Mouse (Mus musculus): ENCODE results near the gene Gm49395.

Gene Gm49395

DNA sequence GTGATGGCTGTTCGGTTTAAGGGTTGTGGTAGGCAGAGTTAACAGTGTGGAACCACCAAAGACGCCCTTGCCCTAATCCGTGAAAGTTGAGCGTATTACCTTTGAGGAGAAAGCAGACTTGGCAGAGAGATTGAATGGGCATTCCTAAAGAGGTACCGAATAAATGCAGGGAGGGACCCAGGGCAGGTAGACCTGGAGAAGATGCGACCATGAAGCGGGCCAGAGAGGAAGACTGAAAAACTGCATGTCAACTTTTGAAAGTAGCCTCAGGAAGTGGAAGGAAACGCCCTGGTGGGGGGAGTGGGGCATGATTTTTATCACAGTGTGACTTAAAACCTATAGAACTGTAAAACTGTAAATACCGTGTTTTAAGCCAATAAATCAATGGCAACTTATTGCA is 2.3 kb downstream of the Gm49395 start:
- DNase-seq (ENCODE audit: low read depth, low spot score): no peak

DNA sequence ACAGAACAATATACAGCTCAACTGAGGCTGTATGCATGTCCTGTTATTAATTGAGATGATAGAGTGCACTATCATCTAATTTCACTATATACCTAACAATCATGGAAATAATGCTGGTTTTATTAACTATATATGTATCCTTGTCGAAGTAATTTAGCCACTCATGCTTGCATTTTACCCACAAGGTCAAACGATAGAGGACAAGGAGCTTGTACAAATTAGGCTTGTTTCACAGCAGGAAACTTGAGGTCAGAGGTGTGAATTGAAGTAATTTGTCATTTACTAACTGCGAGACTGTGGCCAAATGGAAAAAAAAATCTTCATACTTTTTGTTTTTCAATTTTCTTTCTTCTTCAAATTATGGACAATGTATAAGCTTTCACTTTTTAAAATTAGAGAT is 3.5 kb downstream of the Gm49395 start:
- no peak for DNase-seq (ENCODE audit: low read depth, low spot score)

- DNase-seq (ENCODE audit: low read depth, low spot score): no peak
Measured at GRCm38 (mm10) chr13:115096965-115097364, 4.8 kb downstream of the Gm49395 start.

- no peak for DNase-seq (ENCODE audit: low read depth, low spot score)
Measured at GRCm38 (mm10) chr13:115096216-115096615, 5.5 kb downstream of the Gm49395 start.

DNA sequence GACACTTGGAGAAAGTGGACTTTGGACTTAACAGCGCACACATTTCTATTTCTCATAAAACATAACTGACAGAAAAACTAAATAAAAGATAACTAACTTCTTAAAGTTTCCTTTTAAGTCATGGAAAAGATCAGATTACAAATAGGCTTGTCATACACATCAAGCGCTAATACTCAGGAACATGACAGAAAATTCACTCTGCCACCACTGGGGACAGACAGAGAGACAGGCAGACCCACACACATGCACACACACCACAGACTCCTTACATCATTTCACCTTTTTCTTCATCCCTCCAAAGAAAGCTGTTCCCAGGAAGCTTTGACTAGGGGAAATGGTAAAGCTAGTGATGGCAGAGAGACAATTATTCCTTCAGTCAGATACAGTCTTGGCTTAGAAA is 6.3 kb downstream of the Gm49395 start:
- DNase-seq (ENCODE audit: low read depth, low spot score): no peak

GRCm38 (mm10) chr13:115091511-115091910 is 10.2 kb downstream of the Gm49395 start:
- DNase-seq (ENCODE audit: low read depth, low spot score): peak; percentile 16

- DNase-seq (ENCODE audit: low read depth, low spot score): no peak
Measured at GRCm38 (mm10) chr13:115090977-115091445, 10.7 kb downstream of the Gm49395 start.

DNA sequence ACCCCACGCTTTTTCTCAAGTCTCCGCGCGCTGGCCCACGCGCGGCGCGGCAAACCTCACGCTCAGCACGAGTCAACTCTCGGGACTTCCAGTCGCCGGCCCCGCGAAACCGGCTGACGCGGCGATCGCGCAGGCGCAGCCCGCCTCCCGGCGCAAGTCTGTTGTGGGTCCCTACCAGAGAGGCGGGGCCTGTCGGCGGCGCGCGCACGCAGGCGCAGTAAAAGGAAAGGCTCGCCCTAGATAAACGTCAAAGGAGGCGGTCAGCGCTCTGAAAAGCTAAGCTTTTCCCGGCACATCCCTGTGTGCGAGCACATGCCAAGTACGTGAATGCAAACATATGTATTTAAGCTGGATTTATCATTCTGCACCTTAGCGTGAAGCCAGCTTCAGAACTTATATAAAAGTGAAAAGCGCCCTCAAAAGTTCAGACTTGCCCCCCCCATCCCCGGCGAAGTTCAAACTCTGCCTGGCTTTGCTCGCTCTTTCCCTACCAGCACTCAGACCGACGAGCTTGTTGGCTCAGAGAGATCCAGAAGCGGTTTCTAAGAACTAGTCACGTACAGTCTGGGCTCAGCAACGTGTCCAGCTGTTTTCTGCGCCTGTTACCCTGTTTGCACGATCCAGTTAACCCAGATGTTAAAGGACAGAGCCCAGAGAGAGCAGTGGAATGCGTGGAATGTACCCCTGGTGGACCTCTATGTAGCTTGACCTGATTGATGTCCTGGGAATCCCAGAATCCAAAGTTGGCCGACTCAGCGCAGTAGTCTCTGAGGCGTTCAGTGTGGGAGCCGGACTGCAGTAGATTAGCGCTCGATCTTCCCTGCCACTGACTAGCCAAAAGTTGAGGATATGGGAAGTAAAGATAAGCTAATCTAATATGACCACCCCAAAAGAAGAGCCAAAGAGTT is 11.4 kb downstream of the Gm49395 start, which contains the start of gene Pelo:
Gene Pelo, minus strand, starts transcription at position 118 of the 908 bp plus-strand sequence.
- DNase-seq (ENCODE audit: low read depth, low spot score): peak; percentile 92

DNA sequence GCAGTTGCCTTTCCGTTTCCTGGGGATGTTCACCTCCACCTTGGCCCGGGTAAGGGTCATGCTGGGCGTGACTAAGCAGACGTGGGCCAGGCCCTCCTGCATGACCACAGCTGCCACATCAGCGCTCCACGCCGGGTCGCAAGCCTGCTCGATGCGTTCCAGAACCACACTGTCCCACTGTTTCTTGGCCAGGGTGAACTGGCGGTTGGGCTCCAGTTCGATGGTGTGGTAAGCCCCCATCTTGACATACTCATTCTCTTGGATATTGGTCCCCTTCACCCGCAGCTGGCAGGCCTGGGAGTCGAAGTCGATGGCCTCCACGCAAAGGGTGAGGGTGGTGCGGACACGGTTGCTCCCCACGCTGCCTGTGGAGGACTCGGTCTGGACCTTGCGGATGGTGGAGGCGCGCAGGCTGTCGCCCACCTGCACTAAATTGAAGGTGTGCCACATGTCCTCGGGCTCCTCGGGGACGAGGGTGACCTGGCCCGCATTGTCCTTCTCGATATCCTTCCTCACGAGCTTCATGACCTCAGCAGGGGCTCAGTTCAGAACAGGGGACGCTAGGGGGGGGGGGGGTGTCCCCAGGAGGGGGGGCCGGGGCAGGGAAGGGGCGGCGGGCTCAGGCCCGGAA is 12.2 kb downstream of the Gm49395 start:
- DNase-seq (ENCODE audit: low read depth, low spot score): peak; percentile 14

GRCm38 (mm10) chr13:115089020-115089394 is 12.7 kb downstream of the Gm49395 start:
- no peak for DNase-seq (ENCODE audit: low read depth, low spot score)

GRCm38 (mm10) chr13:115085974-115086373 is 15.7 kb downstream of the Gm49395 start:
- DNase-seq (ENCODE audit: low read depth, low spot score): no peak

DNA sequence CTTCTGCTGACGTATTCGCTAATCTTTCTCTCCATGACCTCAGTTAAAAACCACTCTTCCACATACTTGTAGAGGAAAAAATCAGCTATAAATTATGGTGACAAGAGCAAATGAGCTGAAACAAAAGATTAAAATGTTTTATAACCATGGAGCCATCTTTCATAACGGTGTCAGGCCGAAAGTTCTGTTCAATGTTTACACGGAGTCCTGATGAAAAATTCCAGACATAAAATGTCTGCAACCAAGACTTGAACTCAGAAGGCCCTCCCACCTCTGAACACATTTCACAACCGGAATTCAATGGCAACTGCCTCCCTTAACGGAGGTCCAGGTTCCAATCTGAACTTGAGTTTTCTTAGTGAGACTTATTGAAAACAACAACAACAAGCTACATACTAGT is 19.4 kb downstream of the Gm49395 start:
- no peak for DNase-seq (ENCODE audit: low read depth, low spot score)

- DNase-seq (ENCODE audit: low read depth, low spot score): no peak
Measured at GRCm38 (mm10) chr13:115079996-115080585, 21.6 kb downstream of the Gm49395 start.

- DNase-seq (ENCODE audit: low read depth, low spot score): no peak
Measured at GRCm38 (mm10) chr13:115078997-115079685, 22.6 kb downstream of the Gm49395 start.

DNA sequence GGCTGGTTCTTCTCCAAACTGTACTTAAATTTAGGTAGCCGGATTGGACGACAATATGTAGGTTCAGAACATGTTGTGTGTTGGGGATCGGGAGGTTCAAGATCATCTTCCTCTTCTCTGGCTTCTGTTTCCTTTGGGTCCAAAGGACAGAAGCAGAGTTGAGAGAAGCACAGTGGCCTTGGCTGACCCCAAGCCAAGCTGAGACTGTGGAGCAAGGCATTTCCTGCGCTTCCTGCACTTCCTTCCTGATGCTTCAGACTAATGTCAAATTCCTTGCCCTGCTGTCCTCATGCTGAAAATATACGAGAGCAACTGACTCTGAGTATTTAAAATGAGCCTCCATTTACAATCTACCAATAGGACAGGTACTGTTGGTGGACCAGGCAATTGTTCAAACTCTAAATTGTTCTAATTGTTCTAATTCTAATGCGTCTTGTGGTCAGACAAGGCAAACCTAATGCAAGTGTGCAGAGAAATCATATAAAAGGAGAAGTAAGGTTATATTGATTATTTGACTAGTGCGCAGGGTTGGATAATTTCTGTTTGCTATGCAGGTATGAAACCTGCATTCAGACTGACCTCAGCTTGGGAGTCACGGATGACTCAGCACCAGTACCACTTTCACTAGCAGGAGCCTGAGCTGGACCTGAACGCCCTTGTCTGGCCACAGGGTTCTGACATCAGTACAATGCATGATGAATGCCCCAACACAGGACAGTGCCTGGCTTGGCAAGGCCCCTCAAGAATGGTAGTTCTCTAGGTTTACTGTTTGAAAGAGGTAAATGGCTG is 24.2 kb downstream of the Gm49395 start:
- DNase-seq (ENCODE audit: low read depth, low spot score): no peak

DNA sequence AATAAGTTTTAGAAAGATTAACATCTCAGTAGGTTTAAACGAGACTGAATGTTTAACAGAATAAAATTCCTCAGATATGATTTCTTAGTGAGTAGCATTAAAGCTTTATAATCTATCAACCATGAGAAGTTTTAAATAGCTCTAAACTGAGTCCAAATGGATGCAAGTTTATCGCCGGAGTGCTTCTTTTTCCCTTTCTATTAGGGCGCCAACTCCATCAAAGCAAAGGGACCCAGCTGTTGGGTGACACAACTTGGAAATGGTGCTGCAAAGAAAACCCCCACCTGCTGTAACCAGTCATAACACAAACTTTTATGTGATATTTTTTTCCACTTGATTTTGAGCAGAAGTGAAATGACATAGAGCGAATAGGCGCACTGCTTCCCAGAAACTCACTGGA is 29.3 kb downstream of the Gm49395 start:
- no peak for DNase-seq (ENCODE audit: low read depth, low spot score)

DNA sequence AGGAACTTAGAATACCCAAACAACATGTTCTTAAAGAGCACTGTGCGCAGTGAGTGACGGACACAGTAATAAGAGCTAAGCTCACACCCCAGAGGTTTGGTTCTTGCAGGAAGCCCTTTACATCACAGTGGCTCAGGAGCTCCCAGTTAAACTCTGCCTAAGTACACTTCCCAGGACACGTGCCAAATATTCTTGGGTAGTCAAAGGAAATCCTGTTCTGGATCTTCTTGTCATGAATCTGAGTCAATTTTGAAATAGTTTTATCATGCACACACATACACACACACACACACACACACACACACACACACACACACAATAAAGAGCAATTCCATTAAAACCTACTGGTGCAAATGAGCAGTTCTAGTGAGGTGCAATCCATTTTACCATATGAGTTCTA is 30.3 kb downstream of the Gm49395 start:
- DNase-seq (ENCODE audit: low read depth, low spot score): no peak

- DNase-seq (ENCODE audit: low read depth, low spot score): no peak
Measured at GRCm38 (mm10) chr13:115067968-115068330, 33.8 kb downstream of the Gm49395 start.

GRCm38 (mm10) chr13:115067324-115067967 is 34.3 kb downstream of the Gm49395 start:
- DNase-seq (ENCODE audit: low read depth, low spot score): no peak

GRCm38 (mm10) chr13:115057555-115057954 is 44.2 kb downstream of the Gm49395 start:
- no peak for DNase-seq (ENCODE audit: low read depth, low spot score)

DNA sequence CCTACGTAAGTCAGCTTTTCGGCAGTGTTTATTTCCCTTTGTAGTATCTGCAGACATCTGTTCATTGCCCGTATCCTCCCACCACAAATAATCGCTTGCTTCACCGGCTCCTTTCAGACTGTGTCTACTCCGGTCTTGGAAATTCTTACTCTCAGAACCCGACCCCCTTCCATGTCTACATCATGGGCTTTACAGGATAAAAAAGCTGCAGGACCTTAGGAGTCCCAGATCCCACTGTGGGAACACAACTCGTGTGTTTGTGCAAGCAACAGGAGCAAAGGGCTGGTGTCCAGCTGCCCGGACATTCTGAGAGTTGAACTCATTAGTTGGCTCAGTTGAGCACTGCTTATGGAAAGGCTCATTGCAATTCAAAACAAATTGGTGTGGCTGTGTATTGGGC is 46.9 kb downstream of the Gm49395 start:
- DNase-seq (ENCODE audit: low read depth, low spot score): no peak
